ENCODE assay signal across 12 mouse cellular contexts in the genomic region with DNA sequence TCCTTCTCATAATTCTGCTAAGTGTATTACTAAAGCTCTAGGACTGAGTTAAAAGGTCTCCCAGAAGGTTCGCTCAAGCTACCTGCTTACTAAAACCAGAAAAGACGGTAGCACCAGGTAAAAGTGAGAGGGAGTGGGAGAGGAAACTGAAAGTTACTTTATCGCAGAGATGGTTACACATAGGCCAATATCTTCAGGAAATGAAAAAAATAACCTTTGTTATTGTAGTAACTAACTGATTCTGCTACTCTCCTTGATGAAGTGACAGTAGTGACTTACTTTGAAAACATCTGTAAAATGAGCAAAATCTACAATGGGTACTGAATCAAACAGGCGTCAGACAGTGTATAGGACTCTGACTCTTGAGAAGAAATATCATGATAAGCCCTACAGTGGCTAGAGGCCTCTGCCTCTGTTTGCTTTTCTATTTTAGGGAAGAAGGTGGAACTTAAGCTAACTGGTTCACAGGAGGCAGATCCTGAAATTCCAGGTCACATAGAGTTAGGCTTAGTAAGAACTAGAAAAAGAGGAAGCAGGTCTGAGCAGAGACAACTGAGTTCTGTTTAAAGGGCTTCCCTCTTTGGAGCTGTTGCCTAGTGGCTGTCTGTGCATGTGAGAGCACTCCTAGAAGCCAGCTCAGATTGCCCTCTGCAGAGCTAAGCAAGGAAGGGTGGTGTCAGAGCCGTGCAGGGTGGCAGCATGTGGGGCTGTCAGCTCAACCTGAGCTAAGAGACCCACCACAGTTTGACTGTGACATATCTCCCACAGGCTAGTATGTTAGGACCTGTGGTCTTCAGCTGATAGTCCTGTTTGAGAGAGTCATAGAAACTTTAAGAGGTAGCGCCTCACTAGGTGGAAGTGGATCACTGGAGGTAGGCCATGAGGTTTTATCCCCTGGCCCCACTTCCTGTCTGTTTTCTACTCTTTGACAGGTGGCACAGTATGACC.
DNase-seq lines count a peak whose midpoint lies in the region; ATAC-seq and TF ChIP-seq lines count a peak whose summit lies in the region.
"Had no signal": no experiment of that assay in that cellular context is flagged by ENCODE, and none has a peak within 500 bp of the region (broad histone marks: within the 10 kb centered on the region; RNA-seq: fewer than 3 reads in every experiment).

No protein-coding gene starts in this region.

- no peaks in the 10 kb centered on the region for H3K27me3 ChIP-seq in heart, embryonic 15.5 days
- no peaks in the 10 kb centered on the region for H3K27me3 ChIP-seq in stomach, postnatal 0 days (ENCODE audit: control insufficient read depth, insufficient read depth, low read length)
- H3K27me3 ChIP-seq: CH12.LX had no signal

- no peaks in the 10 kb centered on the region for H3K9me3 ChIP-seq in heart, embryonic 15.5 days (replicated peaks)
- no peaks in the 10 kb centered on the region for H3K9me3 ChIP-seq in stomach, postnatal 0 days (ENCODE audit: control insufficient read depth, low read length)

- ATAC-seq in heart, embryonic 15.5 days (replicated peaks; ENCODE audit: insufficient number of reproducible peaks, insufficient read depth, low FRiP score, low read depth): peak; percentile 53; the same call in 1 of the 2 replicates
- ATAC-seq in granulocyte monocyte progenitor cell, adult 5-6 weeks (replicated peaks; ENCODE audit: poor library complexity, severe bottlenecking): peak; percentile 71
- peak; percentile 56 for ATAC-seq in stomach, postnatal 0 days (ENCODE audit: low FRiP score, low TSS enrichment)

- WGBS in heart, embryonic 15.5 days: 67% methylated on average over 6 of the region's 6 CpGs
- WGBS in stomach, postnatal 0 days: 56% methylated on average over 6 of the region's 6 CpGs

- TF ChIP-seq CTCF in stomach, postnatal 0 days (IDR thresholded peaks at IDR 0.05; ENCODE audit: low read depth): no peak

- no peak for DNase-seq in heart, adult 11 months
- DNase-seq in lung, postnatal 36 days: peak; percentile 49
- no peak for DNase-seq in stomach, postnatal 0 days (ENCODE audit: low spot score)
- no peak for DNase-seq in gastrocnemius, adult 18-20 months (ENCODE audit: low spot score)
- no peak for DNase-seq in urinary bladder, postnatal 4 days (ENCODE audit: low spot score in 2 of 2)
- DNase-seq in neural tube, embryonic 10.5 days (ENCODE audit: extremely low spot score, low spot score): no peak
- DNase-seq: adrenal gland, adult 8-10 months; cerebellum, postnatal 10 days had no signal

- H3K4me2 ChIP-seq in heart, embryonic 15.5 days: no peak overlapping the region
- no peak overlapping the region for H3K4me2 ChIP-seq in stomach, postnatal 0 days (replicated peaks; ENCODE audit: low read depth)

- H3K9ac ChIP-seq in heart, embryonic 15.5 days: no peak overlapping the region
- H3K9ac ChIP-seq in stomach, postnatal 0 days (ENCODE audit: low read length): no peak overlapping the region

- peaks cover 31% of the 10 kb centered on the region for H3K4me1 ChIP-seq in heart, embryonic 15.5 days (replicated peaks)
- H3K4me1 ChIP-seq in stomach, postnatal 0 days (replicated peaks; ENCODE audit: control insufficient read depth, insufficient read depth): no peaks in the 10 kb centered on the region; the same call in 1 of the 2 replicates

- no peak overlapping the region for H3K4me3 ChIP-seq in heart, embryonic 15.5 days
- no peak overlapping the region for H3K4me3 ChIP-seq in stomach, postnatal 0 days (ENCODE audit: low read depth, low read length)
- H3K4me3 ChIP-seq: myocyte had no signal

- no peaks in the 10 kb centered on the region for H3K36me3 ChIP-seq in heart, embryonic 15.5 days
- no peaks in the 10 kb centered on the region for H3K36me3 ChIP-seq in stomach, postnatal 0 days (ENCODE audit: control insufficient read depth, insufficient read depth, low read length)

- no peak for TF ChIP-seq EP300 in stomach, postnatal 0 days (optimal IDR thresholded peaks at IDR 0.05)

- H3K27ac ChIP-seq in heart, embryonic 15.5 days: peak overlapping the region; percentile 46; the same call in 1 of the 2 replicates
- peak overlapping the region; percentile 80 for H3K27ac ChIP-seq in stomach, postnatal 0 days (replicated peaks)
